Mouse (Mus musculus) kidney, adult 8-10 months (tissue): Measurements from ENCODE around the gene Gnas.

ENCODE experiments used
- DNase-seq, 2 experiments: peaks; one replicate each; pipeline ENCODE4 v3.0.0; 2022

The Gnas gene

GRCm38 (mm10) chr2:174284011-174284410 is at the start of gene Gnas:
Gnas (plus strand) TSS chr2:174284320.
- peak in 1 of 2 experiments; percentile 27 for DNase-seq

- DNase-seq: no peak
Observed at GRCm38 (mm10) chr2:174242431-174242830, 41.7 kb upstream of the Gnas start.

- no peak for DNase-seq
Observed at GRCm38 (mm10) chr2:174251963-174252362, 32.2 kb upstream of the Gnas start.

- DNase-seq: no peak
Observed at GRCm38 (mm10) chr2:174257312-174257711, 26.8 kb upstream of the Gnas start.

- DNase-seq: no peak
Observed at GRCm38 (mm10) chr2:174260004-174260403, 24.1 kb upstream of the Gnas start.

GRCm38 (mm10) chr2:174260908-174261800 is 23.0 kb upstream of the Gnas start:
- no peak for DNase-seq

- no peak for DNase-seq
Observed at GRCm38 (mm10) chr2:174261801-174262200, 22.3 kb upstream of the Gnas start.

- DNase-seq: no peak
Observed at GRCm38 (mm10) chr2:174263110-174263815, 20.9 kb upstream of the Gnas start.

- DNase-seq: no peak
Observed at GRCm38 (mm10) chr2:174264248-174264647, 19.9 kb upstream of the Gnas start.

GRCm38 (mm10) chr2:174270416-174270815 is 13.7 kb upstream of the Gnas start:
- no peak for DNase-seq

GRCm38 (mm10) chr2:174271459-174271858 is 12.7 kb upstream of the Gnas start:
- DNase-seq: no peak

GRCm38 (mm10) chr2:174273131-174273530 is 11.0 kb upstream of the Gnas start:
- DNase-seq: no peak

GRCm38 (mm10) chr2:174273961-174274360 is 10.2 kb upstream of the Gnas start:
- no peak for DNase-seq

GRCm38 (mm10) chr2:174279771-174280170 is 4.3 kb upstream of the Gnas start:
- no peak for DNase-seq

GRCm38 (mm10) chr2:174283341-174283740 is 779 bp upstream of the Gnas start:
- DNase-seq: no peak

GRCm38 (mm10) chr2:174284807-174285457 is 812 bp downstream of the Gnas start:
- no peak for DNase-seq

- DNase-seq: no peak
Observed at GRCm38 (mm10) chr2:174285921-174286470, 1.9 kb downstream of the Gnas start.

- DNase-seq: no peak
Observed at GRCm38 (mm10) chr2:174287921-174288320, 3.8 kb downstream of the Gnas start.

GRCm38 (mm10) chr2:174288673-174289430 is 4.7 kb downstream of the Gnas start:
- peak in 1 of 2 experiments; percentile 11 for DNase-seq

GRCm38 (mm10) chr2:174291029-174291661 is 7.0 kb downstream of the Gnas start:
- DNase-seq: no peak

GRCm38 (mm10) chr2:174291662-174292030 is 7.5 kb downstream of the Gnas start:
- DNase-seq: no peak

GRCm38 (mm10) chr2:174294457-174294856 is 10.3 kb downstream of the Gnas start:
- no peak for DNase-seq
